Mouse (Mus musculus): Measurements from ENCODE around the gene Dhfr.
"Not testable (repeated sequence)": the region's sequence is repeated elsewhere in the genome, so short reads cannot be mapped to it uniquely, and the experiment has no call there.

The Dhfr gene

DNA sequence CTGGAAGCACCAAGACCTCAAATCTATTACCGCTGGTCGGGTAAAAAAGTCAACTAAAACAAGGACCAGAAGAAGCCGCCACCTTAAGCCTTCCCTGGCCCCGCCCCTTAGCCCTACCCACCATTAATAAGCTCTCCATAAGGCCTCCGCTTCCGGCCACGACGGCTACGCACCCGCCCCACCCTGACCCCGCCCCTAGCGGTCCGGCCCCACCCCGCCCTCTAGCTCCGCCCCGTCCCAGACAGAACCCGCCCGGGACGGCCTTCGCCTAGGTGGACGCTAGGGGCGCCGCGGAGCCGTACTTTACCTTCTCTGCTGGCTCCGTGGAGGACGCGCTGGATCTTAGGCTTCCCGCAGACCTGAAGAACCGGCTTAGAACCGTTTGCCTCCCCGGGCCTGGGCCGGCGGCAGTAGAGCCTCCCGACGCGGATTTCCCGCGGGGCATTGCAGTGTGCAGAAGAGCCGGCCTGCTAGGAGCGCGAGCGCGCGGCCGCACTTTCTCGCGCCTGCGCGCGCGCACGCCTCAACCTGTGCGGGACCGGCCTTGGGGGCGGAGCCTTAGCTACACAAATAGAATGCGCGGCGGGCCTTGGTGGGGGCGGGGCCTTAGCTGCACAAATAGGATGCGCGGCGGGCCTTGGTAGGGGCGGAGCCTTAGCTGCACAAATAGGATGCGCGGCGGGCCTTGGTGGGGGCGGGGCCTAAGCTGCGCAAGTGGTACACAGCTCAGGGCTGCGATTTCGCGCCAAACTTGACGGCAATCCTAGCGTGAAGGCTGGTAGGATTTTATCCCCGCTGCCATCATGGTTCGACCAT, at the start of gene Dhfr, which contains the start of gene Msh3:
TSS of gene Dhfr (plus strand) at position 271 of the 816 bp plus-strand sequence.
TSS of gene Msh3 (minus strand) at position 548 of the 816 bp plus-strand sequence.
- peak; percentile 94 for DNase-seq (ENCODE audit: low spot score)

DNA sequence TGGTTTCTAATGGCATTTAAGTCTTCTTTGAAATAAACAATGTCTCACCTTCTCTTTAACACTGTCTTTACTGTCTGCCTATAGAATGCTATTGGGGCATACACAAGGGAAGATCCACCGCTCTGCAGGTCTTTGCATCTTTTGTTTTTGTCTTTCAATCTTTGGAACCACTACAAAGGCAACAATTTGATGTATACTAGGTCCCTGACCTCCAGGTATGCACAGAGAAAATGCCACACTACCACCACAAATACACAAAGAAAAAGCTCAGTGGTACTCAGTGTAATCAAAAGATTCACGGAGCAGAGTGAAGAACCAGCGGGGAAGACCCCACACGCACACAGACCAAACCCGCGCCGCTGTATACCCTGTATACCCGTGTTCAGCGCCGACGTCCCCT, 48.8 kb upstream of the Dhfr start, which contains the start of gene Gm20379:
TSS of gene Gm20379 (plus strand) at position 301 of the 400 bp plus-strand sequence.
- DNase-seq (ENCODE audit: low spot score): no peak

DNA sequence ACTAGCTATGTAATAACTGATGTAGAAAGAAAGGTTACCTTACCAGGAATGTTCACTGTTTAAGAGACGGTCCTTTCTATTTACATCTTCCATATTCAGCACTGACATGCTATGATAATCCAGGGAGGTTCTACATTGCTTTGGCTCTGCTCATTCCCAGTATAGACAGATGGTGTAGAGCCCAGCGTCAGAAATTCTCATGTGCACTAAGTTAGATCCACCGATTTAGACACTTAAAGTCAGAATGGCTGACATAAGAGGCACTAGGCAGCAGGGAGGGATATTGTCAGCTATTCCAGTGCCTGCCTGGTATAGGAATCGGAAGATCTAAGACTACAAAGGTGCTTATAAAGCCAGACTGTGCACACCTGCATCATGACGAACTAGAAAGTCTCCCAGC, 39.9 kb upstream of the Dhfr start:
- no peak for DNase-seq (ENCODE audit: low spot score)

DNA sequence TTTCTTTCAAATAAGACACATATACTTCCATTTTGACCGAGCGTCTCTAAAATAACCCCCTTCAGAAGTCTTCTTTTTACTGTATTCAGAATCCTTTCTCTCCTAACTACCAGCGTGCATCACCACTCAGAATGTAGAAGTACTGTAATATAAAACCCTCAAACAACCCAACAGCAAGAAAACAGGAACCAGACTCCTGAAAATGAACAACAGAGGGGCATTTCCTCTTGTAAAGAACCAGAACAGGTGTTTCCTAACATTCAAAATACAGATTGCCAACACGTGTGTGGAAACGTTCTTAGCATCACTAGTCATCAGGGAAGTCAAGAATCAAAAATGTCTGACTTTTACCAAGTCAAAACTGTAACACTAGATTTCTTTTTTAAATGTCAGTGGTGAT, 33.8 kb upstream of the Dhfr start:
- DNase-seq (ENCODE audit: low spot score): no peak

DNA sequence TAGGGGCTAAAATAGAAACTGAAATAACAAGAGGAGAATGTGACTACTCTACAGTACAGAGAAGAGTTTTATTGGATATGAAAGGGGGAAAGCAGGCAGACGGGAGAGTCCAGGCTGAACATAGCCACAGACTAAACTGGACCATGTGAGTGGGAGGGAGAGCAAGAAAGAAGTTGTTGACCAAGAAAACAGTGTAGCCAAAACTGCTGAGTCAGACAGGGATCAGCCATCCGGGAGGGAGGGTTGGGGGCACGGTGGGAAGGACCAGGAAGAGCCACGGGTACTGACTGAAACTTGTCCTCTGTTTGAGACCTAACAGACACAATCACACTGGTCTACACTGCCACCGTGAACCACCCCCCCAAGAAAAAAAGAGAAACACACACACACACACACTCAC, 28.5 kb upstream of the Dhfr start:
- DNase-seq (ENCODE audit: low spot score): no peak

DNA sequence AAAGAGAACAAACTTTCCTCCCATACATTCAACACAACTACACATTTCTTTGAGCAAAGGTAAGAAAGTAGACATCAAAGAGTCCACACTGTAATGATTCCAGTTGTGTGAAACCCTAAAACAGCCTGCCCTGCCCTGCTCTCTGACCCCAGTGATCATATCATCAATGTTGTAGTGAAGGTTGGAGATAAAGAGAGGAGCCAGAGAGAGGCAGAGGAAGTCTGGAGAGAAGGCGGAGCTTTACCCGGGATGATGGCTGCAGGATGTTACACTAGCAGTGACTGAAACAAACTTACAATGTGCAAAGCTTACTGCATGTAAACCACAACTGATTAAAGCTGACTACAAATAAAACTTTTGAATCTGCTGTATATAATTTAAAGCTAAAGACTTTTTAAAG, 26.5 kb upstream of the Dhfr start:
- DNase-seq (ENCODE audit: low spot score): no peak

DNA sequence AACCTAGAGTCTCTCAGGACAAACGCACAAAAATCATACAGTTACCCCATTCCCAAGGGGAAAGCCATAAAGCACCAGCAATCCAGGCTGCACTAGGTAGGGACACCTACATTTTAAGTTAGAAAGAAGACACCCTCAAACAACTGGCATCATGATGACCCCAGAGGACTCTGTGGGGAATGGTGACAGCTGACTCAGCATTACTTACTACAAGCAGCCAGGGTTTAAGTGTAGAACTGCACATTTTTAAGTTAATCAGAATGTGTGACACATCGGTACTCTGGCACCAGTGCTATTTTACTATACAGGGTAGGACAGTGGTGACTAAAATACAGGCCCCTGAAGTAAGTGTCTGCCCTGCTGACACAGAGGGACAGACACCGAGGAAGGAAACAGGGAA, 23.9 kb upstream of the Dhfr start:
- DNase-seq (ENCODE audit: low spot score): no peak

DNA sequence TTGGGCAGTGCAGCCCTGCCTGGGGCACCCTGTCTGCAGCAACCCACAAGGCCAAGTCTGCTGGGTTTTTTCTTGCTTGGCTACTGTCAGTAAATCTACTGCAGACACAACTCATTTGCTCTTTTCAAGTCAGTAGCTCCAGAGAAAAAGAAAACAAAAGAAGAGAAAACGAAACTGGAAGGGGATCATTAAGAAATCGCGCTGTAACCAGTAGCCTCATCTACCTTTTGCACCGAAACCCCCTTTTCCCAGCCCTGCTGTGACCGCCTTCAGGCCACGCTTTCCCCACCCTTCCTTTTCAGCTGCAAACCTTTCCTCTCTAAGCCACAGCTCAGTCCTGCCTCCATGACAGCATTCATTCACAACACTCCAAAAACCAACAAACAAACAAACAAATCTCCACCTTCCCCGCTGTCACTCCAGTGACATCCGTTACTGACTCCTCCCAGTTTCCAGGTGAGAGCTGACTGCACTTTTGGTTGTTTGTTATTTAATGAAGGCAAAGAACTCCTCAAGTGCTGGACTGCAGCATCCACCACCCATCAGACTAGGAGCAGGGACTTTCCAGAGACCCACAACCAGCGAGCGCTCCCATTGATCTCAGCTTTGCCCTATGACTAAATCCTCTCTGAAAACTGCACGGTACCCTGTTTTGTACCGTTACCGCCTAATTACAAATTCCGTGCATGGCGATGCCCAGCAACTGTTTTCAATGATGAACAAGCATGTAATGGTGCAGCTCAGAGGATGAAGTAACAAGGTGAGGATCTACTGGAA, 22.2 kb upstream of the Dhfr start:
- DNase-seq (ENCODE audit: low spot score): no peak

DNA sequence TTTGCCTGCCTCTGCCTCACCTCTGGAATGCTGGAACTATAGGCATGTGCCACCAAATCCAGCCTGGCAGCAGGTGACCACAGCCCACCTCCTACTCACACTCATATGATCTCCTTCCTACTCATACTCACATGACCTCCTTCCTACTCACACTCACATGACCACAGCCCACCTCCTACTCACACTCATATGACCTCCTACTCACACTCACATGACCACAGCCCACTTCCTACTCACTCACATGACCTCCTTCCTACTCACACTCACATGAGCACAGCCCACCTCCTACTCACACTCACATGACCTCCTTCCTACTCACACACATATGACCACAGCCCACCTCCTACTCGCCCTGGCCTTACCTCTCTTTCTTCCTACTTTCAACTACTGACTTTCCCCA, 17.7 kb upstream of the Dhfr start:
- no peak for DNase-seq (ENCODE audit: low spot score)

DNA sequence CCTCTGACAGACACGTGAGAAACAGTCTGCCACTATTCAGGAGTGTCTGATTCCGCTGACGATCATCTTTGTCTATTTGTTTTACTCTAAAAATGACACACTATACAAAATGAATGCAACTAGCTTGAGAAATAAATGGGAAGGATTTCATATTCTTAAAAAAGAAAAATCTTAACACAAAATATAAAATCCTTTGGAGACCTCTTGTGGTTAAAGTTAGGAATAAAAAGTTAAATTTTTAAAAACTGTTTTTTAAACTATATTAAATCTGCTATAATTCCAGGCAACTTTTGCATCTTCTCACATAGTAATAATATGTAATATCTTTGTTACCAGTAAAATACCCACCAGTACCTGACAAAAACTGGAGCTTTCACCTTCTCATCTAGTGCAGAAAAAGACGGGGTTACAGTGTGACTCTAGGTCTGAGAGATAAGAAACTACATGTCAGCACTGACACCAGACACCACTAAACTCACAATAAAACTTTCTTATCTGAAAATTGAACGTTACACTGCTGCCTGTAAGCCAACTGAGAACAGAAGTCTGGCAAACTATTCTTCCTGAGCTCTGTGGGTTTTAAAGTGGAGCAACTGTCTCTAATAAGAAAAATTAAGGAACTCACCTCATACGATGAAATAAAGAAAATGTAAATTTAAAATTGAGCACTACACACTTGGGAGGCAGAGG, 16.6 kb upstream of the Dhfr start:
- no peak for DNase-seq (ENCODE audit: low spot score)

DNA sequence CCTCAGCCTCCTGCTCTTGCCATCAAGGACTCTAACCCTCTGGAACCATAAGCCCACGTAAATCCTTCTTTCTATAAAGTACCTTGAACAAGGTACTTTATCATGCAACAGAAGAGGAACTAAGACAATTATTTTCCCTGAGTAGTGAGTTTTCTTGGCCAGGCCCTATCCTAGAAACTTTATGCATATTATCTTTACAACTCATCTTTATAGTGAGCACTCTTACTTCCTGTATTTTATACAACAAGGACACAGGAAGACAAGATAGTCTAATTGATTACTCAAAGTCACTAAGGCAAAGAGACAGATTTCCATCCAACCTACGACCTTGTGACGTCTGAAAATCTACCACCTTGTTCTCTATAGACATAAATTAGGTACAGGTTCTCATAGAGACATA, 14.7 kb upstream of the Dhfr start:
- no peak for DNase-seq (ENCODE audit: low spot score)

DNA sequence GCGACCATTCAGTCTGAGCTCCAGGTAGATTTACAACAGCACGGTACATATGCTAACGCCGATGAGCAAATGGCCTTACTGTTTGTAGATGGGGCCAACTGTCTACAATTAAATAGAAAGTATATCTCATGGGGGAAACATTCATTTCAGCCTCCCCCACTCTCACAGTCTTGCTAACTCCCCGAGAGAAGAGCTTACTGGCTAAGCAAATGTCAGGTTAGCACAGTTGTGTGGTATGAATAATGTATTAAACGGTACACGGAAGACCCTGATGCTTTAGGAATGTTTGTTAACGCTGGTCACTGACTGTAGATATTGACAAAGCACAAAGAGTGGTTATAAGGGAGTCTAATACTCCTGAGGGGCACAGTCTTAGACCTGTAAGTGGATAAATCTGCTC, 10.5 kb upstream of the Dhfr start:
- DNase-seq (ENCODE audit: low spot score): no peak

DNA sequence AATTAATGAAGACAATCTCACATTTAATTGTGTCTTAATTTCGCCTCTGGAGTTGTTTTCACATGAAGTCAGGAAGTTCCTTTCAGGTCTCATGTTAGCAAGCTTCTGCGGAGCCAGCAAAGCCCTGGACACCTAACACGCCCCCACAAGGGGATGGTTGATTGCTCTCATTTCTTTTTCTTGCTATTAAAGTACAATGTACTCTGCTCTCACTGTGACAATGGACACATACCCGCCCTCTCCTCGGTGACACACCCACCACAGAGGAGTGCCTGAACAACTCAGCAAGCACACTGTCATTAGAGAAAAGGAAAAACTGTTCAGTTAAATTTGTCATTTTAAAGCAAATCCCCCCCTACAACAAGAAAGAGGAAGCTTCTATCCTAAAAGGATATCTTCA, 8.2 kb upstream of the Dhfr start:
- DNase-seq (ENCODE audit: low spot score): no peak

DNA sequence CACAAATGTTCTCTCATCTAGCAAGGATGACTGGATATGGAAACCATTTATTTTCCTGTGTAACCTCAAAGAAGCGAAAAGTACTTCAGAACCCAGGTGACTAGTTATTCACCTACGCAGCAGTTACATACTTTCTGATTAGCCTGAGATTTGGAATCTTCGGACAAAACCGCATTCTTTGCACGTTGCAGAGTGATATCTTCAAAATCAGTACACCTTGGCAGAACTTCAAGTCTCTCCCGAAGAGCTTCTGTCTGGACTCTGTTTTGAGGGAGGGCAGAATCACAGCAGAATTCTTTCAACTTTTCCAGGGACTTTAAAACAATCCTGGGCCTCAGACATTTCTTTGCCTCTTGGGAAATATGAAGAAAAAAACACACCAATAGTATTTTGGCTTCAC, 3.4 kb upstream of the Dhfr start:
- DNase-seq (ENCODE audit: low spot score): no peak

DNA sequence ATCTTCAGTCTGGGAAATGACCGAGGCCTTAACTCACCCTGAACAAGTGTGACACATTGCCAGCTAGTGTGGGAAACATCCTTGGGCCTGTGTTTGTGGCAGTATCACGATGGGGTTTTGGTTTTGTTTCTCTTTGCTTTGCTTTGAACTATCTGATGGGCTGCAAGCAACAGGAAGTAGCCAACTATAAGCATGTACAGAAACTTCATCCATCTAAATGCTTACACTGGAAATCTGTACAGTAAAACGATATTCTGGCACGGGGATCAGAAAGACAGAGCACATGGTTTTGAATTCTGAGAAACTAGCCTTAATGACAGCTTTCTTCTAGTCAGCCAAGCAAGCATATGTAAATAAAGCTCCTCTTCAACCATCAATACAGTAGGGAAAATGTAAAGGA, 570 bp upstream of the Dhfr start:
- DNase-seq (ENCODE audit: low spot score): no peak

DNA sequence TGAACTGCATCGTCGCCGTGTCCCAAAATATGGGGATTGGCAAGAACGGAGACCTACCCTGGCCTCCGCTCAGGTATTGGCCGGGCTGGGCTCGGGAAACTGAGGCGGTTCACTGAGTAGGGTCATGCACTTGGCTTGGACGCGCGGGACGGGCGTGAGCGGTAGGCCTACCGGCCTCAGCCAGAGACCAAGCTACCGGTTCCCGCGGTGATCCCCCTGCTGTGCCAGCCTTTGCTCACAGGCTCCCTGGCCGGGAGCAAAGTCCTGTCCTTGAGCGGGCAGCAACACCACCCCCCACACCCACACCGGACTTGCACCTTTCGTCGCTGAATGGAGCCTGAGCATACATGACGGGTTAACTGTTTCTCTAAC, 732 bp downstream of the Dhfr start:
- no peak for DNase-seq (ENCODE audit: low spot score)

DNA sequence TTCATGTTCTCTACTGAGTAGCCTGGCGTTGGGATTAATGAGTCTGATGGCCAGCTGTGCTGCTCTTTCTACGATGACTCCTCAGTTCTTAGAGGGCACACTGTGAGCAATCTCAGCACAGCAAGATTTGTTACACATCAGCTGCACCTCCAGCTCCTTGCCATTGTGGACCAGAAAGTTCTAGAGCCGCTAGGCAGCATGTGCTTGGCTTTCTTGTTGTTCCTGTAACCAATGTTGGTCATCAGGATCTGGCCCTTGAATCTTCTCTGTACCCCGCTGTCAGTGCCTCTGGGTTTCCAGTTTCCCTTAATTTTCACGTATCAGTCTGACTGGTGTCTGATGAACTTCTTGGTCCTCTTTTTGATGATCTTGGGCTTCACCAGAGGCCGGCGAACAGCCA, 1.9 kb downstream of the Dhfr start:
- DNase-seq (ENCODE audit: low spot score): no peak

DNA sequence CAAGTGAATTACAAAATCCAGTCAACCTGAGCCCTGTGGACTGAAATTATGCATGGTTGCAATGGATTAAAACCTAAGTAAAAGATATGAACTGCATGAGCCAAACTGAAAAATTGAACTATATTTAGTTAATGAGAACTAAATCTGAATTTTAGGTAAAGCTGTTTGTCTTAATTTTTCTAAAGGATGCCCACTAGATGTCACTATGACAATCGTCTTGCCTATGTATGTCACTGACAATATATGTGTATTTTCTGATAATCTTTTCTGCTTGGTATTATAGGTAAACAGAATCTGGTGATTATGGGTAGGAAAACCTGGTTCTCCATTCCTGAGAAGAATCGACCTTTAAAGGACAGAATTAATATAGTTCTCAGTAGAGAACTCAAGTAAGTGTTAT, 3.1 kb downstream of the Dhfr start:
- DNase-seq (ENCODE audit: low spot score): no peak

DNA sequence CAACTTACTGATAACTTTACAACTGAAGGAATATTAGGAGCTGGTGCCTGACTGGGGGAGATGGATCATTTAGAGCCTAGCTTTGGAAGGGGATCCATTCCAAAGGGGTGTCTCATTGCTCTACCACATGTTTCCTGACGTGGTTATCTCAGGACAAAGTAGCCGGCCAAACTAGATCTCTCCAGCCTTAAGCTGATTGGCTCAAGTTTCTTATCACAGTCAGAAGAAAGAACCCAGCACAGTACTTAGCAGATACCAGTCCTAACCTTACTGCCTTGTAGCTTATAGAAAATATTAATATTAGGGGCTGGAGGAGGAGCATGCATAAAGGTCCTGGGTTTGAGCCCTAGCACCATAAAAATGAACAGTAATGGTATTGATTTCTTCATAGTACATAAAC, 7.1 kb downstream of the Dhfr start:
- DNase-seq (ENCODE audit: low spot score): no peak

DNA sequence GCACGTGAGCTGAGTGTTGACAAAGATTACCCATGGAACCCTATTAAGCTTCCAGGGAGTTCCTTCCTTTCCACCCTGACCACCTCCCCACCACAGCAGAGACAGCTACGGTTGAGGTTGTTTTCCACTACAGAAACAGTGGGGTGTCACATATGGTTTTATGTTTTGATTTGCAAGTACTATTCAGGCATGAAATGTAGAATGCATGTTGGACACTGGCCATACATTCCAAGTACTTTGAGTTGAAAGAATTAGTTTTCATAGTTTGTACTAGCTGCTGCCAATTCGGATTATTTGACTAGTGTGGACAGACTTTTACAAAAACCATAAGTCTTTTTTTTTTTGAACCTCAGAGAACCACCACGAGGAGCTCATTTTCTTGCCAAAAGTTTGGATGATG, 10.8 kb downstream of the Dhfr start:
- DNase-seq (ENCODE audit: low spot score): no peak

DNA sequence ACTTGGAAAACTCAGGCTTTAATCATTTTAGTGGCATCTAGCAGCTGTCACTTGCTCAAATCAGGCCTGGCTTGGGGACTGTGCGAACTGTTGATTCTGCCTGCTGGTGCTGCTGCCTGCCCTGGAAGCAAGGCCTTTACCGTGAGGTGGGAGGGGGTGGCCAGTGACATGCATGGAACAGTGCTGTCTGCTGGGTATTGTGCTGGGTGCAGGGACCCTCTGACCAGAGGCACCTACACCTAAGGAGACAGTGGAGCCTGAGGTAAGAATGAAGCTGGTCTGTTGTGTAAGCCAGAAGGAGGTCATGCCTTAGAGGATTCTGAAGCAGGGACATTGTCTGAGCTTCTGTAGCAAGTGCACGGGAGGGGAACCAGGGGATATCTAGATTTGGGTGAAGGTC, 16.3 kb downstream of the Dhfr start:
- no peak for DNase-seq (ENCODE audit: low spot score)

DNA sequence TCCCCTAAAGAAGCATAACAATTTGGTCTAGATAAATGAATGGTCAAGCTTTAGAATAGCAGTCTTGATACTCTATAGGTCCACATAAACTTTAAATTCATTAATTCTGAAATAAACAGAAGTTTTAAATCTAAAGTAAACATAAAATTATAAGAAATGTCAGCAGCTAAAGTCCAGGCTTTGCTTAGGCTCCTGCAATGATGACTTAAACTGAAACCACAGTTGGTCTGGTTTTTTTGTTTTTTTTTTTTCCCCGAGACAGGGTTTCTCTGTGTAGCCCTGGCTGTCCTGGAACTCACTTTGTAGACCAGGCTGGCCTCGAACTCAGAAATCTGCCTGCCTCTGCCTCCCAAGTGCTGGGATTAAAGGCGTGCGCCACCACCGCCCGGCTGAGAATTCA, 16.9 kb downstream of the Dhfr start:
- DNase-seq (ENCODE audit: low spot score): not testable (repeated sequence)

DNA sequence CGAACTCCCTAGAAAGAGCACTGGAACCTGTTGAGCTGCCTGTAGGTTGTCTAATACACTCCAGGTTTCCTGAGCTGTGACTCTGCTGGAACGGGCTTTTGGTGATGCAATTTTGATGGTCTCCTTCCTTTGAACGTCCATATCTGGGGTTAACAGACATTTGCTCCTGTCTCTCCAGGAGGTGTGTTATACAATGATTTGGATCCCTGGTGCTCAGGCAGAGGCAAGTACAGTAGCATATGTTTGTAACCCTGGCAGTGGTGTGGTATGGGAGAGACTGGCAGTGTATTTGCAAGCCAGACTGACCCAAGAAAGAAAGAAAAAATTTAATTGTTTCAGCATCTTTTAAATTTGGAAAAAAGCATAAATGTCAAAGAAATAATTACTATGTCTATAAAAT, 32.8 kb downstream of the Dhfr start:
- DNase-seq (ENCODE audit: low spot score): no peak
